Mouse (Mus musculus) kidney, adult 2 months (tissue): ENCODE measurements around the gene Ptprg.

Experiments used
- CTCF ChIP-seq: fragments of 200-500 bp; conservative IDR thresholded peaks from 2 replicates; pipeline ENCODE4 v1.5.1; 2011; ENCODE audit warnings: low read depth, mild to moderate bottlenecking, control low read depth, low read length, moderate library complexity, mixed read lengths; ENCODE audit not compliant: insufficient read depth, insufficient read length
- POLR2A ChIP-seq: fragments of 200-500 bp; IDR thresholded peaks from one replicate; pipeline ENCODE4 v1.6.1; 2011; ENCODE audit warnings: low read depth, low read length, control low read depth

GRCm38 (mm10) chr14:11571766-11572394 lies 18.5 kb downstream of the Ptprg start:
- no peak for TF ChIP-seq CTCF
- no peak for TF ChIP-seq POLR2A
